Mouse (Mus musculus): ENCODE data around the gene Plekha6.

- no peak for TF ChIP-seq POLR2A (IDR thresholded peaks at IDR 0.05; ENCODE audit: borderline replicate concordance, low read depth, low read length)
- no peak for TF ChIP-seq CTCF (IDR thresholded peaks at IDR 0.05; ENCODE audit: low read depth, low read length)
Measured at GRCm38 (mm10) chr1:133252801-133253531, 89.0 kb downstream of the Plekha6 start.
